Mouse (Mus musculus) heart, postnatal 0 days (tissue): Measurements from ENCODE around the gene Slc5a1.

Experiments
- CTCF ChIP-seq: IDR thresholded peaks from 2 replicates; pipeline ENCODE4 v1.5.1; 2016; ENCODE audit warnings: antibody characterized with exemption, control low read depth, low read depth
- EP300 ChIP-seq: IDR thresholded peaks from 2 replicates; pipeline ENCODE4 v1.6.1; 2016; ENCODE audit warnings: antibody characterized with exemption, low read depth

DNA sequence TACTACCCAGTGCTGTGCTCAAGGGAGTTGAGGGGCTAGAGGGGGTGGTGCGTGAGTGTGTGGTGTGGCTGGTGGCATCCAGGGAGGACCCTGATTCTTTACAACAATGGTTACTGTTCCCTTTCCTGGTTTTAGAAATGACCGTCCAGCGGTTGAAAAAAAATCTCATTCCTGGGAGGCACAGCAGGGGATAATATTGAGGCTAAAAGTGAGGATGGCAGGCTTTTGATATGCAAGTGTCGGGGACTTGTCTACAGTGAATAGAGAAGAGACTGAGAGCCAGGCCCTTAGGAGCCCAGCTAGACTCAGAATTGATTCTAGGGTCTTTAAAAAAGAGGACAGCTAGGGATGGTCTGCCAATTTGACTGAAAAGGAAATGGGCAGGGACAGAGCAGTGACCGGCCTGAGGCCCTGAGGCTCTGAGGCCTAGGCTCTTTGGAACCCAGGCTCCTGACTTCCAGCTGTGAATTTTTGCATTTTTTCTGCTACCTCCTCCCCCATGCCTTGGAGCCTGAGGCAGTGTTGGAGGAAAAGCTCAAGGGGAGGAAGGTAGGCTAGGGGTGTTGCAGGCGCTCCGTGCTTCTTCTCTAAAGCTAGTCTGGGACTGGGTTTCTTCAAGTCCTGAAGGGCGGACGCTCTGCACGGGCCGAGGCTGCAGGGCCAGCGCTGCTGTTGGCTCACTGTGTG lies 1.5 kb upstream of the Slc5a1 start:
- TF ChIP-seq CTCF (no peak), EP300 (no peak)
